Mouse (Mus musculus) kidney, adult 2 months (tissue): Measurements from ENCODE around the gene Ssh1.

ENCODE experiments used
- CTCF ChIP-seq: fragments of 200-500 bp; conservative IDR thresholded peaks from 2 replicates; pipeline ENCODE4 v1.5.1; 2011; ENCODE audit warnings: low read depth, mild to moderate bottlenecking, control low read depth, low read length, moderate library complexity, mixed read lengths; ENCODE audit not compliant: insufficient read depth, insufficient read length
- POLR2A ChIP-seq: fragments of 200-500 bp; IDR thresholded peaks from one replicate; pipeline ENCODE4 v1.6.1; 2011; ENCODE audit warnings: low read depth, low read length, control low read depth

GRCm38 (mm10) chr5:113904987-113905386, 88.7 kb downstream of the Ssh1 start:
- TF ChIP-seq CTCF (no peak), POLR2A (no peak)
